Mouse (Mus musculus) midbrain, embryonic 11.5 days (tissue): ENCODE measurements around the gene Atp2b2. TPM values are rescaled to one million over a fixed set of nuclear protein-coding genes. Genes with fewer than 3 reads are reported as not detected.

Experiments used
- ATAC-seq: fragments of 200-750 bp; cut with Nextera tagmentation; 2 replicates; pipeline ENCODE4 v1.8.0; 2017; ENCODE audit warnings: moderate TSS enrichment, moderate library complexity; ENCODE audit not compliant: low FRiP score
- DNase-seq: peaks from one replicate; pipeline ENCODE4 v3.0.0; 2015; ENCODE audit warnings: low spot score; ENCODE audit errors: missing footprints
- H3K27ac ChIP-seq: fragments of 300-500 bp; sonication (generic); 2 replicates; pipeline ENCODE4 v1.5.1; 2014; ENCODE audit warnings: low read depth, low read length
- H3K27me3 ChIP-seq: fragments of 300-500 bp; sonication (generic); 2 replicates; pipeline ENCODE4 v1.6.1; 2014; ENCODE audit warnings: mild to moderate bottlenecking, low read length, moderate library complexity, mixed read lengths; ENCODE audit not compliant: control insufficient read depth, insufficient read depth
- H3K36me3 ChIP-seq: fragments of 300-500 bp; sonication (generic); 2 replicates; pipeline ENCODE4 v1.6.1; 2014; ENCODE audit warnings: mild to moderate bottlenecking, low read length, moderate library complexity, mixed read lengths; ENCODE audit not compliant: control insufficient read depth, insufficient read depth
- H3K4me1 ChIP-seq: fragments of 300-500 bp; sonication (generic); 2 replicates; pipeline ENCODE4 v1.6.1; 2014; ENCODE audit warnings: low read length; ENCODE audit not compliant: control insufficient read depth, insufficient read depth
- H3K4me2 ChIP-seq: fragments of 300-500 bp; sonication (generic); 2 replicates; pipeline ENCODE4 v1.6.1; 2014; ENCODE audit warnings: mild to moderate bottlenecking, moderate library complexity
- H3K4me3 ChIP-seq: fragments of 300-500 bp; sonication (generic); 2 replicates; pipeline ENCODE4 v1.5.1; 2014; ENCODE audit warnings: low read depth, low read length
- H3K9ac ChIP-seq: fragments of 300-500 bp; sonication (generic); 2 replicates; pipeline ENCODE4 v1.6.1; 2014; ENCODE audit warnings: low read length
- H3K9me3 ChIP-seq: fragments of 300-500 bp; sonication (generic); 2 replicates; pipeline ENCODE4 v1.6.1; 2016; ENCODE audit warnings: low read length; ENCODE audit not compliant: control insufficient read depth
- WGBS: fragments of 180-500 bp; shearing (Covaris S2); extraction: QIAGEN DNeasy Blood & Tissue Kit; methylation state at CpG from one replicate; pipeline ENCODE4 v1.1.7; 2014; 5-methylcytosine and 5-hydroxymethylcytosine counted together
- polyA plus RNA-seq: library from polyadenylated mRNA; unstranded; fragments of >200 nt; fragmentation: Nextera tagmentation; extraction: Ambion mirVana; gene quantifications from 2 replicates; pipeline ENCODE4 v1.2.1, GENCODE M21; 2014

The Atp2b2 gene
- polyA plus RNA-seq, 1 experiment from 2014 or later = 1.7 TPM

GRCm38 (mm10) chr6:113868552-113868951 is 173.9 kb downstream of the Atp2b2 start:
- H3K27ac ChIP-seq = no peak overlapping the region
- no peaks in the 10 kb centered on the region for H3K27me3 ChIP-seq
- no peaks in the 10 kb centered on the region for H3K9me3 ChIP-seq
- DNase-seq = no peak
- no peak overlapping the region for H3K4me3 ChIP-seq
- ATAC-seq = no peak
- no peaks in the 10 kb centered on the region for H3K36me3 ChIP-seq
- H3K9ac ChIP-seq = no peak overlapping the region
- no peaks in the 10 kb centered on the region for H3K4me1 ChIP-seq
- H3K4me2 ChIP-seq = no peak overlapping the region
- 81% methylated on average over 6 of the region's 6 CpGs for WGBS

DNA sequence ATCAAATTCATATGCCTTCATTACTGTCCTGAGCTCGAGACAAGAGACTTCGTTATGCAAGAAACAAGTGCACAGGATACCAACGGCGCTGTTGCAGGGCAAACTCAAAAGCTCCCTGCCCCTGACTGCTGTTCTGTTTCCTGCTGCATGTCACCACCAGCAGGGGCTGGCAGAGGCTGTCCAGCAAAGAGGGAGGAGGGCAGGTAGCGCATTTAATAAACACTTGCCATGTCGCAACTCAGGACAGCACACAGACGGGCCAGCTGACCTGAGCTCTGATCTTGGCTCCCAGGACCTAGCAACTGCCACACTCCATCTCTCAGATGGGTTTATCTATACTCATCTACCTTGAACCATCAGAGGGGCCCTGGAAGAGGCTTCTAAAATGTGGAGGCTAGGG is 176.7 kb downstream of the Atp2b2 start:
- H3K4me1 ChIP-seq = no peaks in the 10 kb centered on the region
- ATAC-seq (no peak), DNase-seq (no peak)
- no peaks in the 10 kb centered on the region for H3K36me3 ChIP-seq
- no peak overlapping the region for H3K9ac ChIP-seq
- H3K27me3 ChIP-seq = no peaks in the 10 kb centered on the region
- H3K4me3 ChIP-seq = no peak overlapping the region
- H3K9me3 ChIP-seq = no peaks in the 10 kb centered on the region
- H3K27ac ChIP-seq = no peak overlapping the region
- 85% methylated on average over 7 of the region's 7 CpGs for WGBS
- no peak overlapping the region for H3K4me2 ChIP-seq

- Histone ChIP-seq H3K4me1 (no peaks in the 10 kb centered on the region), H3K9ac (no peak overlapping the region), H3K4me3 (no peak overlapping the region), H3K27me3 (no peaks in the 10 kb centered on the region), H3K4me2 (no peak overlapping the region), H3K27ac (no peak overlapping the region), H3K36me3 (no peaks in the 10 kb centered on the region), H3K9me3 (no peaks in the 10 kb centered on the region)
- no peak for ATAC-seq
- DNase-seq = no peak
- 77% methylated on average over 6 of the region's 8 CpGs for WGBS
These were observed 177.6 kb downstream of the Atp2b2 start for GRCm38 (mm10) chr6:113864812-113865211.

- no peak overlapping the region for H3K9ac ChIP-seq
- no peak overlapping the region for H3K27ac ChIP-seq
- H3K4me3 ChIP-seq = no peak overlapping the region
- no peak overlapping the region for H3K4me2 ChIP-seq
- H3K27me3 ChIP-seq = no peaks in the 10 kb centered on the region
- no peaks in the 10 kb centered on the region for H3K9me3 ChIP-seq
- H3K36me3 ChIP-seq = no peaks in the 10 kb centered on the region
- no peak for ATAC-seq
- 77% methylated on average over 4 of the region's 4 CpGs for WGBS
- H3K4me1 ChIP-seq = no peaks in the 10 kb centered on the region
- DNase-seq = no peak
These were observed 179.5 kb downstream of the Atp2b2 start for GRCm38 (mm10) chr6:113862955-113863354.

DNA sequence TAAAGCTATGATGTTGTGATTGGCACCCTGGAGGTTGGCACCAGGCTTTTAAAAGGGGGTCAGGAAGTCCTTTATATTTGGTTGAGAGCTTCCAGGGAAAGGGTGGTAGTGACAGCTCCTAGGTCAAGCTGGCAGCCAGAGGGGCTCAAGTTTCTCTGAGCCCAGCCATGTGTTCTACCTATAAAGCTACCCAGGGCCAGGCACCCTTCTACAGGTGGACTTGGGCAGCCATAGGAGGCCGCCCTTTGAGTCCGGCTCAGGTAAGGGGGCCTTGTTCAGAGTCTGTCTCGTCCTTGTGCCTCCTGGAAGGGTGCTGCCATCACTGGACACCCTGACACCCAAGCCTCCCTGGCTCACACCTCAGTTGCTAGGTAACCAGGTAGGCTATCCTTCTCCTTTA is 180.5 kb downstream of the Atp2b2 start:
- ATAC-seq = no peak
- no peak overlapping the region for H3K9ac ChIP-seq
- H3K4me2 ChIP-seq = no peak overlapping the region
- H3K36me3 ChIP-seq = no peaks in the 10 kb centered on the region
- no peaks in the 10 kb centered on the region for H3K4me1 ChIP-seq
- no peak overlapping the region for H3K27ac ChIP-seq
- H3K4me3 ChIP-seq = no peak overlapping the region
- no peaks in the 10 kb centered on the region for H3K27me3 ChIP-seq
- WGBS = 80% methylated on average over 3 of the region's 3 CpGs
- H3K9me3 ChIP-seq = no peaks in the 10 kb centered on the region
- DNase-seq = no peak

- Histone ChIP-seq H3K27ac (no peak overlapping the region), H3K27me3 (no peaks in the 10 kb centered on the region), H3K36me3 (no peaks in the 10 kb centered on the region), H3K9me3 (no peaks in the 10 kb centered on the region), H3K4me2 (no peak overlapping the region), H3K4me3 (no peak overlapping the region), H3K9ac (no peak overlapping the region), H3K4me1 (no peaks in the 10 kb centered on the region)
- WGBS = 72% methylated on average over 4 of the region's 4 CpGs
- no peak for ATAC-seq
- no peak for DNase-seq
These were observed 181.0 kb downstream of the Atp2b2 start for GRCm38 (mm10) chr6:113861375-113861770.

DNA sequence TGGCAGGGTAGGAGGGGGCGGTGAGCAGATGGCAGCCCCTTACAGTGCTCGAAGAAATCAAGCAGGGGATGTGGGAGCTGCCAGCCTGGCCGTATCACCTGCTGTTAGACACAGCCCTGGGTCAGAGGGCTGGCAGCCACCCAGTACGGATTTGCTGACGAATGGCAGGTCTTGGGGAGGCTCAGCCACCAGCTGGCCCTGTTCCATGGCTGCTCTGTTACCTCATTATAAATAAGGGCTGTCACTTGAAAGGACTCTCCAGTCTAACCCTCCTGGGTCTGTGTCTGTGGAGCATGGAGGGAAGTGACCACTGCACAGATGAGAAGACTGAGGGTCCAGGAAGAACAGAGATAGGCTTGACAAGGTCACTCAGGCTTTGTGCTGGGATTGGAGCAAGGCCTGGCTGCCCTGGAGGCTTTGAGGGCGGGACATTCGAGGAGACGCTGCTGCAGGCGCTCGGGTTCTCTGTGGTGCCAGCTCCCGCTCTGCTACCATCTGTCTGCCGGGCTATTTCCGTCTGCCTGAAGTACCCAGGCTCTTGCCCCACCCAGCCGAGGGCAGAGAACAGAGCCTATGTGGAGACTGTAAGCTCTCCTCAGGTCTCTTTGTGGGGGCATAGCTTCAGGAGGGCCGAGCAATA is 181.6 kb downstream of the Atp2b2 start:
- no peaks in the 10 kb centered on the region for H3K4me1 ChIP-seq
- H3K9ac ChIP-seq = no peak overlapping the region
- H3K27me3 ChIP-seq = no peaks in the 10 kb centered on the region
- peak; percentile 56; the same call in 1 of the 2 replicates for ATAC-seq
- DNase-seq = no peak
- no peak overlapping the region for H3K4me3 ChIP-seq
- H3K27ac ChIP-seq = no peak overlapping the region
- no peaks in the 10 kb centered on the region for H3K9me3 ChIP-seq
- H3K36me3 ChIP-seq = no peaks in the 10 kb centered on the region
- 70% methylated on average over 15 of the region's 15 CpGs for WGBS
- no peak overlapping the region for H3K4me2 ChIP-seq

DNA sequence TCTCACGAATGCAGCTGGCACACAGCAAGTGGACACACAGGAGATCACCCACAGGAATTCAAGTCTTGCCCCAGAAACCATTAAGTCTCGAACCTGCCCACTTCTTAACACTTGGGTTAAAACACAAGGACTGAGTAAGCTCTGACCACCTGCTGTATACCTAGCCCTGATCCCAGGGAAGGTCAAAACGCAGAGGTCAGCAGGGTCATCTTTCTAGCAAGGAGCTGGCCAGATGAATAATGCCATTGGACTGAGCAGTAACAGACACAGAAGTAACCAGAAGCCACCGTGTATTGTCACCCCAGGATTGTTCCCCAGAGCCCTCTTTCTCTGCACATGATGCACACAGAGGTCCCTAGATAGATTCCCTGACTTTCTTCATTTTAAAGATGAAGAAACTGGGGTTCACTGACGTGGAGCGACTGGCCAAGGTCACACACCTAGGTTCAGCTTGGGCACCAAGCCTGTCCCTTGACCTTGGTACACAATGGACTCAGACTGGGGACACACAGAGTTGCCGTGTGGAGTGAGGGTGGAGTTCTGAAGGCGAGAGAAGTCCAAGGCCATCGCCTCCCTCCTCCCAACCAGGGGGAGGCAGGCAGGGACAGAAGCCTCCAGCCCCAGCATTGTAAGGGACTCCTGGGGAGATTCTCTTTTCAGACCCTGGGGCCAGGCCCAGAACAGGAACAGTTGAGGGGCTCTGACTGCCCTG is 182.2 kb downstream of the Atp2b2 start:
- Histone ChIP-seq H3K9ac (no peak overlapping the region), H3K27me3 (no peaks in the 10 kb centered on the region), H3K4me3 (no peak overlapping the region), H3K27ac (no peak overlapping the region), H3K4me2 (no peak overlapping the region), H3K36me3 (no peaks in the 10 kb centered on the region), H3K4me1 (no peaks in the 10 kb centered on the region), H3K9me3 (no peaks in the 10 kb centered on the region)
- DNase-seq (no peak), ATAC-seq (no peak)
- WGBS = 77% methylated on average over 9 of the region's 9 CpGs

GRCm38 (mm10) chr6:113858317-113858716 is 184.1 kb downstream of the Atp2b2 start:
- Histone ChIP-seq H3K36me3 (no peaks in the 10 kb centered on the region), H3K27ac (no peak overlapping the region), H3K9me3 (no peaks in the 10 kb centered on the region), H3K27me3 (no peaks in the 10 kb centered on the region), H3K4me3 (no peak overlapping the region), H3K4me1 (no peaks in the 10 kb centered on the region), H3K4me2 (no peak overlapping the region), H3K9ac (no peak overlapping the region; the same call in 1 of the 2 replicates)
- DNase-seq (no peak), ATAC-seq (no peak)
- 87% methylated on average over 9 of the region's 9 CpGs for WGBS
